Mouse (Mus musculus) splenic B cell, adult 2 months (primary cell): ENCODE measurements around the gene Arl3.

Experiments used
- DNase-seq: peaks from one replicate; pipeline ENCODE4 v3.0.0-alpha.2; 2011; ENCODE audit warnings: low read depth, low spot score
- H3K27me3 ChIP-seq: 2 replicates; pipeline ENCODE4 v1.6.1; 2012; ENCODE audit warnings: mild to moderate bottlenecking, low read length, moderate library complexity, mixed read lengths; ENCODE audit not compliant: control insufficient read depth, poor library complexity, insufficient read depth, severe bottlenecking
- H3K36me3 ChIP-seq: 2 replicates; pipeline ENCODE4 v1.6.1; 2012; ENCODE audit warnings: mild to moderate bottlenecking, low read length, moderate library complexity, mixed read lengths; ENCODE audit not compliant: control insufficient read depth, poor library complexity, insufficient read depth, severe bottlenecking

Gene Arl3

DNA sequence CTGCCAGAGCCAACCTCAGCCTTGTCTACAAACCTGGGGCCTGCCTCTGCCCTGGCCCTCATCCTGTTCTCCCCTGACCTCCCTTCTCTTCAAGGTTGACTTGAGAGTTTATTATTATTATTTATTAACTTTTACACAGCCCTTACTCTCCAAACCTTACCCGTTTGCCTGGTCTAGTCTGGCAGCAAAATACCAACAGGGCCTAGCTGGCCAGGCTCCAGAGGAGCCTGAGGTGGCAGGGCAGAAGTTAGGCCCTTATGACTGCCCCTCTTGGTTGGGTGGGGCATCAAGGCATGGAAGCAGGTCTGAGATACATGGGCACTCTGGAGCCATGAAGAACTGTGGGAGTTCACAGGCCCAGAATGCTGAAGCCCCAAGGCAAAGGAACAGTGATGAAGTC lies 65.2 kb downstream of the Arl3 start:
- H3K36me3 ChIP-seq = peaks cover 10% of the 10 kb centered on the region
- no peak for DNase-seq
- no peaks in the 10 kb centered on the region for H3K27me3 ChIP-seq

DNA sequence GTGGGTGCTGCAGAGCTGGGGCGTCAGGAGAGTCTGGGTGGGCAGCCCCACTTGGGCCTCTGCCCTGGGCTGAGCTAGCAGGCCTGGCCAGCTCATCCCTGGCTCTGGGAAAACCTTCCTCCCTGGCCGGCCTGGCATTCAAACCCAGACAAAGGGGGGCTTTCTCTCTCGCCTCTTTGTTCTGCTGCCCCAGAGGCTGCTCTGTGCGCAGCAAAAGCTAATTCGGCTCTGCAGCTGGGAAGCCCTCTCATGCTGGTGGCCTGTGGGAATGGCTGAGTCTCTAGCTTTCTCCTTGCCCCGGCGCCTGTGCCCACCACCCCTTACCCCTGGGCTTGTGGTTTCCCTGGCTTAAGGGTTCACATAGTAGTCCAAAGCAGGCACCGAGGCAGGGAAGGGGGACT lies 65.8 kb downstream of the Arl3 start:
- H3K36me3 ChIP-seq = peaks cover 7% of the 10 kb centered on the region
- H3K27me3 ChIP-seq = no peaks in the 10 kb centered on the region
- DNase-seq = no peak

DNA sequence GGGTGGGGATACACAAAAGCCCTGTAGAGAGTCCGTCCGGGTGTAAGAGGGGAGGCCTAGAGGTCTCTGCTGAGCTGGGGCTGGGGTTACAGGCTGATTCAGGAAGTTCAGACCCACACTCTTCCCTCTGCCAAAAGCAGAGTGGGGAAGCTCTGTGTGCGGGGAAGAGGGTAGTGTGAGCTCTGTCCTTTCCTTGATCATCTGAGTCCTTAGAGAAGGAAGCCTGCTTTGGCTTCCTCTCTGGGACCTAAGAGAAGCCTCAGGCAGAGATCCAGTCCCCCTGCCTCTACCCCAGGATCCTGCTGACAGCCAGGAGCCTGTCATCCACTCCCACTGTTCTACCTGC lies 66.7 kb downstream of the Arl3 start:
- peaks cover 6% of the 10 kb centered on the region for H3K36me3 ChIP-seq
- DNase-seq = no peak
- H3K27me3 ChIP-seq = no peaks in the 10 kb centered on the region

DNA sequence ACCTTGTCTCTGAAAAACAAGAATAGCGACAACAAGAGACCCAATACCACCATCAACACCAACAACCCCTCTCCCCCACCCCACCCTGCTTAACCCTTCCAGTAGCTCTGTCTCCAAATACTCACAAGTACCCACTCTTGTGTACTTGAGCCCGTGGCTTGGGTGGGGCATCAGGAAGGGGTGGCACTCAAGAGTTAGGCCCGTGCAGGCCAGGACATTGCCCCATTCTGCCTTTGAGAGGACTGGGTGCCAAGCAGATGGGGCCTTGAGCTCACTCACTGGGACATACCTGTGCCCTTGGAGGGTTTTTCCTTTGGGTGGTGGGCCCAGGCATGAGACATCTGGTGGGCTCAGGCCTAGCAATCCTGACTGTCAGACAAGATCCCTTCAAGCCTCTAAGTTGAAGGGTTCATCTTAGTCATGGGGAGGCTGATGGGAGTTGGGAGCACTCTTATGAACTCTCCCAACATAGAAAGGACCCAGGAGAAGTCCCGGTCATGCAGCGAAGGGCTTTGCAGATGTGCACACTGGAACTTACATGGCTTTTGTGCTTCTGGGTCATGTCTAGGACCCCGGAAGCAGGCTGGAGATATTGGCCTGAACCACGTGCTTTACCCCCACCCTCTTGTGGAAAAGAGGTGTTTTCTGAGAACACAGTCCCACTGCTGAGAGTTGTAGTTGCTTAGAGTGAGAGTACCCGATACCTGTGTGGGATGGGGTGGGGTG lies 67.2 kb downstream of the Arl3 start:
- H3K27me3 ChIP-seq = no peaks in the 10 kb centered on the region
- no peak for DNase-seq

DNA sequence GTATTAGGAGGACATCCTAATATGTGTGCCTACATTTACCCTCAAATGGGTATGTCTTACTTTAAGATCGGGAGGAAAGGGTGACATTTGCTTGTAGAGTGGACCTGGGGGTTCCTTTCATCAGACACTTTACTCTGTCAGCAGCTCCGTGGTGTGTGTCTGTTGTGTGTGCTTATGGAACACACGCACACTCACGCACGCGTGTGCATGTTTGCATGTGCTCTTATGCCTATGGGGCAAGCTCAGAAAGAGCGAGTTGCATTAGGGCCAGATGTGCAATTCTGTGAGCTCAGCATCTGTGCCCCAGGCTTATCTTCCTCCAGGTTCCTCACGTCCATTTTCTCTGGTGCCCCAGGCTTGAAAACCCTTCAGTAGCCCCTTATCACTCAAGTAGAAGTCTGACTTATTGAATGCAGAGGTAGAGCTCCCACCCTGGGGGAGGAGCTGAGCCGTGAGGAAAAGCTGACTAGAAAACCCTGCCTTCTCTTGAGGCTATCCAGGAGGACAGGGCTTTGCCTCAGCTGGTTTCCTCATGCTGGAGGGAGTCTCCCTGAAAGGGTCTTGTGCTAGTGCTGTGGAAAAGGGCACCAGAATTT lies 68.1 kb downstream of the Arl3 start:
- DNase-seq = no peak
- Histone ChIP-seq H3K36me3 (peaks cover 6% of the 10 kb centered on the region), H3K27me3 (no peaks in the 10 kb centered on the region)

More for the DNA sequence above, 67.2 kb downstream of the Arl3 start:
- H3K36me3 ChIP-seq = peaks cover 6% of the 10 kb centered on the region

DNA sequence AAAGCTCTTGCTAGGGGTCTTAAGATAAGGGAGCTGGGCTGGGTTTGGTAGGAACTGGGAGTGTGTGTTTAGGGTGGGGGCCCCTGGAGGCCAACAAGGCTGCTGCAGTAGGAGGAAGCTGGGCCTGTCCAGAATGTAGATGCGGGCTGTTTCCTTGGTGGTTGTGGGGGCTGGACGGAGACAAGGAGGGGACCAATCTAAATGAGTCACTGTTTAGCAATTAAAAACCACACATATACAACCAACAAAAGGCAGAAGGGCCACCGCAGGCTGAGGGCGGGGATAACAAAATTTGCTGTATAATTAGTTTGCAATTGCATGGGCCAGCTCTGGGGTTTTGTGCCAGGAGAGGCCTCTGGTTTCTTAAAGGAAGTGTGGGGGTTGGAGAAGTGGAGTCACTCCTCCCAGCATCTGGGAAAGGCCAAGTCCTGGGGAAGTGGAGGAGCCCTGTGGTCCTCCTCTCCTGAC lies 68.9 kb downstream of the Arl3 start:
- Histone ChIP-seq H3K36me3 (peaks cover 6% of the 10 kb centered on the region), H3K27me3 (no peaks in the 10 kb centered on the region)
- peak; percentile 61 for DNase-seq

DNA sequence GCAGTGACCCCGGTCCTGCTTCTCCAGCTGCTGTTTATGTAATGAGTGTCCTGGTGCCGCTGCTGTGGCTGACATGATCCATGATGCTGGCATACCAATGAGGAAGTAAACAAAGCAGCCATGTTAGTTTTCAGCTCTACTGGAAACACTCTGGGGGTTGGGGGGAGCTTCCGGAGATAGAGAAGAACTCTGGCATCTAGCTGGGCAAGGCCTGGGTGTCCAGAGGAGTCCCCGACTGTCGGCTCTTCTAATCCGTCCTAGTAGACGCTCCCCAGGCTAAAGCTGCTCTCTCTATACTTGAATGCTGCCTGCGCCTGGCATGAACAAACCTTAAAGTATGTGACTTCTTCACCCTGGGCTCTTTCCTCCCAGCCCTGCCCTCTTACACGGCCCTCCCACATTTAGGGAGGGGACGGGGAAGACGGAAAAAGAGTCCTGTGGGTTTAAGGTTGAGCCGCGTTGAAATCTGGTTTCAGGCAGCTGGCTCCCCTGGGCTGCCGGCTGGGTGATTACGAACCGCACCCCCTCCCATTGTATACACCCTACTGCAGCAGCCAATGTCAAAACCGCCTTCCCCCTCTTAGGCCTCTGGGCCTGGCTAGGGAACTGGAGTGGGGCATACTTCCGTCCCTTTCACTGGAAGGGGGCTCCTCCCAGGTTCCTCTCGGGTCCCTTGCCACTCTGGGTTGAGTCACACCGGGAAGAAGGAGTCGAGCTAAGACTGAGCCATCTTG lies 69.5 kb downstream of the Arl3 start:
- Histone ChIP-seq H3K27me3 (no peaks in the 10 kb centered on the region), H3K36me3 (peaks cover 6% of the 10 kb centered on the region)
- peak; percentile 79 for DNase-seq

DNA sequence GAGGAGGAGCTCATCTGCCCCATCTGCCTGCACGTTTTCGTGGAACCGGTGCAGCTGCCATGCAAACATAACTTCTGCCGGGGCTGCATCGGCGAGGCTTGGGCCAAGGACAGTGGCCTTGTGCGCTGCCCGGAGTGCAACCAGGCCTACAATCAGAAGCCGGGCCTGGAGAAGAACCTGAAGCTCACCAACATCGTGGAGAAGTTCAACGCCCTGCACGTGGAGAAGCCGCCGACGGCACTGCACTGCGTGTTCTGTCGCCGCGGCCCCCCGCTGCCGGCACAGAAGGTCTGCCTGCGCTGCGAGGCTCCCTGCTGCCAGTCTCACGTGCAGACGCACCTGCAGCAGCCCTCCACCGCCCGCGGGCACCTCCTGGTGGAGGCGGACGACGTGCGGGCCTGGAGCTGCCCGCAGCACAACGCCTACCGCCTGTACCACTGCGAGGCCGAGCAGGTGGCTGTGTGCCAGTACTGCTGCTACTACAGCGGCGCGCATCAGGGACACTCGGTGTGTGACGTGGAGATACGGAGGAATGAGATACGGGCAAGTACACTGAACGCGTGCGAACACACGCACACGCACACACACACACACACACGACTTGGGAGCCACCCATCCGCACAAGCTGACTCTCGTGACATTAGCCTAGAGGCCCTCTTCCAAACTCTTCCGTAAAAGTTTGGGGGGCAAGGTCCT lies 70.4 kb downstream of the Arl3 start:
- Histone ChIP-seq H3K27me3 (no peaks in the 10 kb centered on the region), H3K36me3 (peaks cover 6% of the 10 kb centered on the region)
- DNase-seq = peak; percentile 90

DNA sequence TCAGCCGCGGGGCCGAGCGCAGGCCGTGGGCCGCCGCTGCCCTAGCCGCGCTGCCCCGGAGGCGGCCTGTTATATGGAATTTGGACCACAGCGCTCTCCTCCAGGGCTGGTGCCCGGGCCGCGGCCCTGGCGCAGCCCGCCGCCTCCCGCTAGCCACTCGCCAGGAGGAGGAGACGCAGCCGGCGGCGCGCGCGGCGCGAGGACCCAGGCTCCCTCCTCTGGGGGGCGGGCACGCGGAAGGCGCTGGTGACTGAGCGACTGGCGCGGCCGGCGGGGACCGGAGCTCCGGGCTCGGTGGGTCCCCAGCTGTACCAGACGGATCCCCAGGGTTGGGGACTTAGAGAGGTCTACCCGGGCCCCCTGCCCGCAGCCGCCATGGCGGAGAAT lies 70.9 kb downstream of the Arl3 start:
- no peaks in the 10 kb centered on the region for H3K27me3 ChIP-seq
- H3K36me3 ChIP-seq = peaks cover 6% of the 10 kb centered on the region
- DNase-seq = peak; percentile 71

DNA sequence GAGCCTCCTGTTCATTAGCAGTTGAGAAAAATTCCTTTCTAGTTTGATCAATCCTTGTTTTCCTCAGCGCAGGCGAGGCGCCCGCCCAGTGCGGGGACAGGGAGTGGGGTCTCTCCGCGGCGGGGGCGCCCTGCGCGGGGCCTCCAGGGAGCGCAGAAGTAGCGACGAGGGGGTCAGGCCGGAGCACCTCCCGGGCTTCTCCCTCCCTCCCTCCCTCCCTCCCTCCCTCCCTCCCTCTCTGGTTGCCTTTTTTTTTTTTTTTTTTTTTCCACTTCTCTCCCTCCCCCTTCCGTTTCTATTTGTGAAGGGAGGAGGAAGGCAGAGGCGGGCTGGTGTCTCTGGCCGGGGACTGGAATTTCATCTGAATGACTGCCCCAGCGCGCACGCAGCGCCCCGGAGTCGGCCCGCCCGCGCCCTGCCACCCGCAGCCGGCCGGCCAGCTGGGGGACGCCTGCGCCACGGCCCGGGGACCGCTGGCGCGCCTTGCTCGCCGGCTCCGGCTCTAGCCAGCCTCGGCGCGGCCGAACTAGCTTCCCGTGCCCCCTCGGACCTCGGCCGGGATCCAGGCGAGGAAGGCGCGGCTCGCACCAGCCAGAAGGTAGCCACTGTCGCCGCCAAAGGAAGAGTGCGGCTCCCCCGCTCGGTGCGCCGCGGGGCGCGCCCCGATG lies 71.5 kb downstream of the Arl3 start, which contains the start of gene Trim8:
Gene Trim8, plus strand, starts transcription at position 302 of the 668 bp plus-strand sequence.
- H3K36me3 ChIP-seq = 0 out of 2 replicates have a peak, but pooled peaks cover 1% of the 10 kb centered on the region
- DNase-seq = peak; percentile 69
- H3K27me3 ChIP-seq = no peaks in the 10 kb centered on the region

DNA sequence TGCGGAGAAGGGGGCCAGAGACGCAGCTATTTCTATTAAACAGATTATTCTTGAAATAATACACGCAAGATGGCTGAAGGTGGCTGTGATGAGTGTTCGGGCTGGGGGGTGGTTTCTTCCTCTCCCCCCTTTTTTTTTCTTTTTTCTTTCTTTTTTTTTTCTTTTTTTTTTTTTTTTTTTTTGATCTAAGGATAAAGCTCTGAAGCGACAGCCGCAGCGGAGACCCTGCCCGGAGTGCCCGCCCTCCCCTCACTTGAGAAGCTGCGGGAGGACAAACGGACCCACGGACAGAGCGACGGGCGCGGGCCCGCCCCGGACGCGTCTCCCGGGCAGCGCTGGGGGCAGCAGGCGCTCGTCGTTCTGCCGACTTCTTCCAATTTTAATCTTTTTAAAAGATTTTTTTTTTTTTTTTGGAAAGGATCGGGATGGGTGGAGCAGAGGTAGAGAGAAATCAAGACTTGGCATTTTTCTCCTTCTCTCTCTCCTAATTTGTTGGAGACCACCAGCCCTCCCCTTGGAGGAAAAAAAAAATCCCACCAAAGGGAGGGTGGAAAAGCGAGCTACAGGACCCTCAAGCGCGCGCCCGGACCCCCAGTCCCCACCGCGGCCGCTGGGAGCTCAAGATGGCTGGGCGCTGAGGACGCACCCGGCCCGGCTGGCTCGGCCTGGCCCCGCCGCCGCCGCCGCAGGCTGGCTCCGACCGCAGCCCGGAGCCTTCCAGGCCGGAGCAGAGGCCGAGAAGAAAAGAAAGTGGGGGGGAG lies 72.2 kb downstream of the Arl3 start:
- Histone ChIP-seq H3K27me3 (no peaks in the 10 kb centered on the region), H3K36me3 (0 out of 2 replicates have a peak, but pooled peaks cover 1% of the 10 kb centered on the region)
- peak; percentile 60 for DNase-seq

DNA sequence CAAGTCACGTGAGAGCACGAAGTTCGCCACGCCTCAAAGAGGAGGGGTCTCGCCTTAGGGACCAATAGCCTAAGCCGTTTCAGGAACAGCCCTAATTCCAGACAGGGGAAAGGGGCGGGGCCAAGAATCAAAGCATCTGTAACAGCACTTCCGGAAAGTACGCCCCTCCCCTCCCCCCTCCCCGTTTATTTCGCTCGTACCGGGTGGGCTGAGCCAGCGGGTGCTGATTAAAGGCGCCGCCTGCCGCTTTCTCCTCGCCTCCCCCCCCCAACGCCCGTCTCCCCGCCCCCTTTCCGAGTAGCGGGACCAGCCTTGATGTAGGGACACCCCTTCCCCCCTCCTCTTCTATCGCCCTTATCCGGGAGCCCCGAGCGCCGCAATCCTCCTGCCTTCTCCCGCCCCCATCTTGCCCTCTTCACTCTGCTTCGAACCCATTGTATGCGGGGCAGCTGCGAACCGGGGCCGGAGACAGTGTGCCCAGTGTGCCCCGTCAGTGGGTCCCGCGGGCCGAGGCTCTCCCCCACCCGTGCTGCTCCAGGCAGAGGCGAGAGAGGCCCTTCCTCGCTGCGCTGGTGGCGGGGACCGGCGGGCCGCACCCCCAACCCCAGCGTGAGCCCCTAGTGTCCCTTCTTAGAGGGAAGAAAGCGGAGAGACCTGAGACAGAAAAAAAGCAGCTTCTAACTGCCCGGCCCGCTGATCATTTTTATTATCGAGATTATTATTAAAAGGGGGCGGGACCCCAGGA lies 73.0 kb downstream of the Arl3 start:
- no peaks in the 10 kb centered on the region for H3K27me3 ChIP-seq
- DNase-seq = peak; percentile 100
- 0 out of 2 replicates have a peak, but pooled peaks cover 1% of the 10 kb centered on the region for H3K36me3 ChIP-seq

DNA sequence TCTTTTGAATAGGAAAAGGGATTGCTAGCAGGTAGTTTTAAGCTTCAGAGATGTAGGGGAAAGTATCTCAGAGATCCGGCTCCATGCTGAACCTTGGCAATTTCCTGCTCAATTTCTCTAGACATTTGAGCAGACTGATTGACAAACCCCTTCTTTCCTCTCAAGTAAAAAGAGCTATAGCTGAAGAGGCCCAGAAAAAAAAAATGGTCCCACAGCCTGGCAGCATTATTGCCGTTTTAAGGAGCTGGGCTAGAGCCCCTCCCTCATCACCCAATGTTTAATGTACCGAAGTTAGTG lies 73.5 kb downstream of the Arl3 start:
- 0 out of 2 replicates have a peak, but pooled peaks cover 1% of the 10 kb centered on the region for H3K36me3 ChIP-seq
- H3K27me3 ChIP-seq = no peaks in the 10 kb centered on the region
- no peak for DNase-seq
